Mouse (Mus musculus): ENCODE data around the gene Pcbp3. TPM values are rescaled to one million over a fixed set of nuclear protein-coding genes. Genes with fewer than 3 reads are reported as not detected.

The Pcbp3 gene
- polyA plus RNA-seq, 1 experiment = 72.3 TPM

DNA sequence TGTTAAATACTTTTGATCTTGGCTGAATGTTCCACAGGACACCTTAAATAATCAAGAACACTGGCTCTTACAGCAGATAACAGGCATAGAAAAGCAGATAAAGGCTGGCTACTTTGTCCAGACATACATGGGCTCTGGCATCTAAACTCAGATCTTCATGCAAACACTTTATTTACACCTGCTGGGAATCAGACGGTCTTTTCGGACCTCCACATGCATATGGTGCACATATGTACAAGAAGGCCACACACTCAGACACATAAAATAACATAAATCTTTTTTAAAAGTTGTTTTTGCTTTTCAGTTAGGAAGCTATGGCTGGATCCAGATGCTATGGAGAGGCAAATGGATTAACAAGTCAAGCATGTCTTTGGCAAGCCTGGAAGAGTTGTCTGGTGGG lies 37.2 kb downstream of the Pcbp3 start:
- WGBS = 74% methylated on average over 2 of the region's 2 CpGs
- Histone ChIP-seq H3K4me1 (ENCODE audit: control insufficient read depth, insufficient read depth, low read length) (no peaks in the 10 kb centered on the region), H3K27ac (ENCODE audit: insufficient read depth, low read length) (no peak overlapping the region), H3K27me3 (ENCODE audit: control insufficient read depth, insufficient read depth, low read length) (no peaks in the 10 kb centered on the region), H3K4me3 (replicated peaks; ENCODE audit: insufficient read depth, low read depth, low read length) (no peak overlapping the region)
- TF ChIP-seq POLR2A (IDR thresholded peaks at IDR 0.05; ENCODE audit: borderline replicate concordance, insufficient read depth, low read length) (no peak), CTCF (IDR thresholded peaks at IDR 0.05; ENCODE audit: borderline replicate concordance, insufficient read depth, low read depth, low read length) (no peak)
- no peak for DNase-seq

DNA sequence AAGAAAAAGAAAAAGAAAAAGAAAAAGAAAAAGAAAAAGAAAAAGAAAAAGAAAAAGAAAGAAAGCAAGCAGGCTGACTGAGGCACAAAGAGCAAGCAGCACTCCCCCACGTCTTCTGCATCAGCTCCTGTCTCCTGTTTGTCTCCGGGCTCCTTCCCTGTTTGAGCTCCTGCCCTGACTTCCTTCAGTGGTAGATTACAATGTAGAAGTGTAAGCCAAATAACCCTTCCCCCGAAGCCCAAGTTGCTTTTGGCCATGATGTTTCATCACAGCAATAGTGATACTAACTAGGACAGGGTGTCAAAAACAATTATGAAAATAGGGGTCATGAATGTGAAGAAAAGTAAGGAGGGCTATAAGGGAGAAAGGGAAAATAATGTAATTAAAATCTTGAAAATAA lies 43.6 kb downstream of the Pcbp3 start:
- no peaks in the 10 kb centered on the region for H3K4me1 ChIP-seq (ENCODE audit: control insufficient read depth, insufficient read depth, low read length)
- TF ChIP-seq POLR2A (IDR thresholded peaks at IDR 0.05; ENCODE audit: borderline replicate concordance, insufficient read depth, low read length) = no peak
- no peak for TF ChIP-seq CTCF (IDR thresholded peaks at IDR 0.05; ENCODE audit: borderline replicate concordance, insufficient read depth, low read depth, low read length)
- WGBS = 71% methylated on average over 3 of the region's 3 CpGs

DNA sequence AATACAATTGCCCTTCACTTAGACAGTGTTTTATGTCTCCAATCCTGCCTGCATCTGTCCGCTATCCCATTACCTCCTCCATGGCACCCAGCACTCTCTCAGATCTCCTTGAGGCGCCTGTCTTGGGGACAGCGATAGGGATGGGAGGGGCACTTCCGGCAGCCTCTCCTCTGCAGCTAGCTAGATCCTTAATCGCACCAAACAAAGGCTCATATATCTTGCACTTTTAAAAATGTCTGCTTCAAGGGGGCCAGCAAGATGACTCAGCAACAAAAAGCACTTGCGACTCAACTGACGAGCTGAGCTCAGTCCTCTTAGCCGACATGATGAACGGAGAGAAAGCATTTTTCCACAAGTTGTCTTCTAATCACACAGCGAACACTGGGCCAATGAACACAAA lies 55.3 kb downstream of the Pcbp3 start:
- DNase-seq = no peak
- H3K27ac ChIP-seq (ENCODE audit: insufficient read depth, low read length) = no peak overlapping the region
- TF ChIP-seq CTCF (IDR thresholded peaks at IDR 0.05; ENCODE audit: borderline replicate concordance, insufficient read depth, low read depth, low read length) (no peak), POLR2A (IDR thresholded peaks at IDR 0.05; ENCODE audit: borderline replicate concordance, insufficient read depth, low read length) (no peak)
- no peaks in the 10 kb centered on the region for H3K27me3 ChIP-seq (ENCODE audit: control insufficient read depth, insufficient read depth, low read length)
- WGBS = 92% methylated on average over 10 of the region's 10 CpGs
- no peak overlapping the region for H3K4me3 ChIP-seq (replicated peaks; ENCODE audit: insufficient read depth, low read depth, low read length)
- peaks cover 16% of the 10 kb centered on the region for H3K4me1 ChIP-seq (ENCODE audit: control insufficient read depth, insufficient read depth, low read length)

More for the DNA sequence above, 43.6 kb downstream of the Pcbp3 start:
- H3K27me3 ChIP-seq (ENCODE audit: control insufficient read depth, insufficient read depth, low read length) = no peaks in the 10 kb centered on the region
- DNase-seq = no peak
- H3K27ac ChIP-seq (ENCODE audit: insufficient read depth, low read length) = no peak overlapping the region
- no peak overlapping the region for H3K4me3 ChIP-seq (replicated peaks; ENCODE audit: insufficient read depth, low read depth, low read length)

DNA sequence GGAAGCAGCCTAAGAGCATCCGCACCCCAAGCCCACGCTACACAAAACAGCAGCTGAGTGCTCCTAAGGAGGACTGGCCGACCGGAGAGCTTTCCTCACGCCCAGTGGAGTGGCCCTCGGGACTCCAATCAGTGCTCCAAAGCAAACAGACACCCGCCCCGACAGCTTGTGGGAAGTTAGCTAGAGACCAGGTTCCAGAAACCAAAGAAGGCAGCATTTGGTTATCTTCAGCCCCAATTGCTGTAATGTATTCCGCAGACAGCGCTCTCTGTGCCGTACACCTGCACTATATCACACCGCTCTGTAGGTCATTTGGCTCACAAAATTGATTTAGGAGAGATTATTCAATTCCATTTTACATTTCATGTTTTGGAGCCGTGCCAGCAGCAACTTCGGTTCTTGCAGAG lies 55.7 kb downstream of the Pcbp3 start:
- Histone ChIP-seq H3K4me3 (replicated peaks; ENCODE audit: insufficient read depth, low read depth, low read length) (no peak overlapping the region), H3K4me1 (ENCODE audit: control insufficient read depth, insufficient read depth, low read length) (peaks cover 16% of the 10 kb centered on the region), H3K27me3 (ENCODE audit: control insufficient read depth, insufficient read depth, low read length) (no peaks in the 10 kb centered on the region), H3K27ac (ENCODE audit: insufficient read depth, low read length) (no peak overlapping the region)
- no peak for TF ChIP-seq CTCF (IDR thresholded peaks at IDR 0.05; ENCODE audit: borderline replicate concordance, insufficient read depth, low read depth, low read length)
- no peak for TF ChIP-seq POLR2A (IDR thresholded peaks at IDR 0.05; ENCODE audit: borderline replicate concordance, insufficient read depth, low read length)
- no peak for DNase-seq
- WGBS = 74% methylated on average over 14 of the region's 14 CpGs

DNA sequence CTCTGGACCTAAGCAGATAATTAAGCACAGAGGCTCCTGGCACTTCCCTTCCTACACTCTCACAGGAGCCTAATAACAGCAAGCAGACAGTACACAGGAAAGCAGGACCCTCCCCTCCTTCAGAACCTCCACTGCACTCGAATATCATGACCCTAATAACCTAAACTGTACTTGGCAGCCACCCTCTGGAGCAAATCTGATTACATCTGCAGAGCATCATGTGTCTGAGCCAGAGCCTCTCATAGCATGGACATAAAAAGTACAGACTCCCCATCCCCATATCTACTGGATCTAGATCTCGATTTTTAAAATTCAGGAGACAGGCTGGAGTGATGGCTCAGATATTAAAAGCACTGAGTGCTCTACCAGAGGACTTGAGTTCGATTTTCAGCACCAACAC lies 58.0 kb downstream of the Pcbp3 start:
- 59% methylated on average over 3 of the region's 3 CpGs for WGBS
- Histone ChIP-seq H3K4me1 (ENCODE audit: control insufficient read depth, insufficient read depth, low read length) (peaks cover 16% of the 10 kb centered on the region), H3K27me3 (ENCODE audit: control insufficient read depth, insufficient read depth, low read length) (no peaks in the 10 kb centered on the region), H3K4me3 (replicated peaks; ENCODE audit: insufficient read depth, low read depth, low read length) (no peak overlapping the region), H3K27ac (ENCODE audit: insufficient read depth, low read length) (peak overlapping the region; percentile 37)
- no peak for TF ChIP-seq CTCF (IDR thresholded peaks at IDR 0.05; ENCODE audit: borderline replicate concordance, insufficient read depth, low read depth, low read length)
- TF ChIP-seq POLR2A (IDR thresholded peaks at IDR 0.05; ENCODE audit: borderline replicate concordance, insufficient read depth, low read length) = no peak
- DNase-seq = no peak

DNA sequence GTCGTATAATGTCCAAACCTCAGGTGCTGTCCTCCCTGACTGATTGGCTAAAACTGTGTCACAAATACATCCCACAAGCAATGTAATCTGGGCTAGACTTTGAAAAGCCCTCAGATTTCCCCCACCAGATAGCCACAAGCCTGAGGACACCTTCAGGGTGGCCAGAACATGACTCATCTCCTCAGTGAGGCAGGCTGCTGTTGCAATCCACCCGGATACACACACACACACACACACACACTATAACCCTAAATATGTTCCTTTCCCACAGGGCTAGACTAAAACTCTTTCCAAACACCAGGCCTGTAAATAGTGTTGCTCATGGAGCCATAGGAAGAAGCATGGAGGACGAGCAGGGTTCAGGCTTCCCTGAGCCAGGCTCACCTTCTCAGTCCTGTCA lies 58.6 kb downstream of the Pcbp3 start:
- Histone ChIP-seq H3K4me3 (replicated peaks; ENCODE audit: insufficient read depth, low read depth, low read length) (no peak overlapping the region), H3K27ac (ENCODE audit: insufficient read depth, low read length) (peak overlapping the region; percentile 37), H3K4me1 (ENCODE audit: control insufficient read depth, insufficient read depth, low read length) (peaks cover 22% of the 10 kb centered on the region), H3K27me3 (ENCODE audit: control insufficient read depth, insufficient read depth, low read length) (no peaks in the 10 kb centered on the region)
- WGBS = 34% methylated on average over 3 of the region's 3 CpGs
- TF ChIP-seq CTCF (IDR thresholded peaks at IDR 0.05; ENCODE audit: borderline replicate concordance, insufficient read depth, low read depth, low read length) (no peak), POLR2A (IDR thresholded peaks at IDR 0.05; ENCODE audit: borderline replicate concordance, insufficient read depth, low read length) (no peak)
- DNase-seq = peak in 1 of 2 experiments; percentile 57

DNA sequence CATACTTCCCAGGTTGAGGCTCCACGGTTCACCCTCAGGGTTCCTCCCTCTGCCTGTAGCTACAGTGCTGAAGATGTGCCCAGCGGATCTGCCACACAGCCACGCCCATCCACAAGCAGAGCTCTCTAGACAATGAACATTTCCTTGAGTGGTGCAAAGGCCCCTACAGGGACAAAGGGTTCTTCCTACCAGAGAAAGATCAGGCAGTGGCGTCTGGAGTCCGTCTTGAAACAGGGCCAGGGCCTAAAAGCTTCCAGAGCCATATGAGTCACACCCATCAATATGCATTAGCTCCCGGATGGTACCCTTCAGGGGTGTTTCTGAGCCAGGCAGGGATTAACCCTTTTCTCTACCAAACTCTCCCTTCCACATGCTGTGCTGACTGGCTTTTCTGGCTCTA lies 59.1 kb downstream of the Pcbp3 start:
- no peak overlapping the region for H3K27ac ChIP-seq (ENCODE audit: insufficient read depth, low read length)
- 13% methylated on average over 6 of the region's 6 CpGs for WGBS
- peak; percentile 55 to 77 for DNase-seq
- H3K27me3 ChIP-seq (ENCODE audit: control insufficient read depth, insufficient read depth, low read length) = no peaks in the 10 kb centered on the region
- H3K4me1 ChIP-seq (ENCODE audit: control insufficient read depth, insufficient read depth, low read length) = peaks cover 22% of the 10 kb centered on the region
- H3K4me3 ChIP-seq (replicated peaks; ENCODE audit: insufficient read depth, low read depth, low read length) = no peak overlapping the region
- no peak for TF ChIP-seq CTCF (IDR thresholded peaks at IDR 0.05; ENCODE audit: borderline replicate concordance, insufficient read depth, low read depth, low read length)
- TF ChIP-seq POLR2A (IDR thresholded peaks at IDR 0.05; ENCODE audit: borderline replicate concordance, insufficient read depth, low read length) = no peak

DNA sequence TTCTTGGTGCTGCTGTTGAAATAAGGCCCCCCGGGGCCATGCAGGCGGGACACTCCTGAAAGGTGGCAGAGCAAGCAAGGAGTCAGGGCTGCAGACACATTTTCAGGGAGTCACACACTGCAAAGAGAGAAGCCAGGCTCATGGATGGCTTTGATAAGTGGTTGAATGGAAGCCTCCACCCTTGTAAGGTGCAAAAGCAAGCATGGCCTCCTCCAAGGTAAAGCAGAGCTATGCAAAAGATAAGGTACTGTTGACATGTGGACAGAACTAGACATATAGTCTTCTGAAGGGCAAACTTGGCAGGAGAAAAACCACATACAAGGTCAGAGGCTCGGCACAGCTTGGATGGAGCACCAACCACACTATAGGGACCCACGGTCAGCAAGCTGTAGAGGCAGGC lies 63.3 kb downstream of the Pcbp3 start:
- TF ChIP-seq POLR2A (IDR thresholded peaks at IDR 0.05; ENCODE audit: borderline replicate concordance, insufficient read depth, low read length) (no peak), CTCF (IDR thresholded peaks at IDR 0.05; ENCODE audit: borderline replicate concordance, insufficient read depth, low read depth, low read length) (no peak)
- DNase-seq = no peak
- H3K27ac ChIP-seq (ENCODE audit: insufficient read depth, low read length) = no peak overlapping the region
- peaks cover 19% of the 10 kb centered on the region for H3K4me1 ChIP-seq (ENCODE audit: control insufficient read depth, insufficient read depth, low read length)
- H3K4me3 ChIP-seq (replicated peaks; ENCODE audit: insufficient read depth, low read depth, low read length) = no peak overlapping the region
- 56% methylated on average over 4 of the region's 4 CpGs for WGBS
- H3K27me3 ChIP-seq (ENCODE audit: control insufficient read depth, insufficient read depth, low read length) = no peaks in the 10 kb centered on the region
